Mouse (Mus musculus) urinary bladder, adult 18-20 months (tissue): ENCODE data around the gene Mfap3l.
A peak's percentile ranks its signal among the peaks of the same experiment; 100 is the strongest.
"Not testable (repeated sequence)": the region's sequence is repeated elsewhere in the genome, so short reads cannot be mapped to it uniquely, and the experiment has no call there.

ENCODE experiments used
- DNase-seq, 2 experiments: peaks; one replicate each; pipeline ENCODE4 v3.0.0; 2022; ENCODE audit warnings: low spot score in 2 of 2, mixed read lengths in 2 of 2

Gene Mfap3l

GRCm38 (mm10) chr8:60632250-60632932, at the start of gene Mfap3l:
Mfap3l (plus strand) TSS chr8:60632827.
- peak in 1 of 2 experiments; percentile 88 for DNase-seq

GRCm38 (mm10) chr8:60583369-60583768, 49.3 kb upstream of the Mfap3l start:
- DNase-seq, result no peak

DNA sequence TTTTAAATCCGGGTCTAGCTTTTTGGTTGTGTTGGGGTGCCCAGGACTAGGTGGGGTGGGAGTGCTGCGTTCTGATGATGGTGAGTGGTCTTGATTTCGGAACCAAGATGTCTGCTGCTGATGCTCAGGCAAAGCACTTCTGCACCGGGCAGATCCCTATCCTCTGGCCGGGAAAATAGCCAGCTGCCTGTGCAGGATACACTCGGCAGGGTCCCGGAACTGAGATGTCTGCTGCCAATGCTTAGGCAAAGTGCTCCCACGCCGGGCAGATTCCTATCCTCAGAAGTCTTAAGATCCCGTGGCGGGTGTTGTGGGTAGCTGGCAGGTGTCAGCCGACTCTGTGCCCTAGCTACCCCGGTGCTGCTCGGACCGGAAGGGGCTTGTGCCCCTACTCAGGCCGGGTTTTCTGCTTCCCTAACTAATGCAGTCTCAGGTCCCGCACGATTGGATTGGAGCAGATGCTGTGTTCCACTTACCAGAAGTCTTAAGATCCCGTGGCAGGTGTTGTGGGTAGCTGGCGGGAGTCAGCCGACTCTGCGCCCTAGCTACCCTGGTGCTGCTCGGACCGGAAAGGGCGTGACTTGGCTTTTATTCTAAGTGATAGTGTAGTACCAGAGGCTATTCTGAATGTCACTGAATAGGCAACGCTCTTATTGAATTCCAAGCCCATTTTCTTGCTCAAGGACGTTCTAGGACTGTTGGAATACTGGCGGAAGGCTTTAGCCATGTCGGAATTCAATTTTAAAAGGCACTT, 41.1 kb upstream of the Mfap3l start:
- DNase-seq, result not testable (repeated sequence)

DNA sequence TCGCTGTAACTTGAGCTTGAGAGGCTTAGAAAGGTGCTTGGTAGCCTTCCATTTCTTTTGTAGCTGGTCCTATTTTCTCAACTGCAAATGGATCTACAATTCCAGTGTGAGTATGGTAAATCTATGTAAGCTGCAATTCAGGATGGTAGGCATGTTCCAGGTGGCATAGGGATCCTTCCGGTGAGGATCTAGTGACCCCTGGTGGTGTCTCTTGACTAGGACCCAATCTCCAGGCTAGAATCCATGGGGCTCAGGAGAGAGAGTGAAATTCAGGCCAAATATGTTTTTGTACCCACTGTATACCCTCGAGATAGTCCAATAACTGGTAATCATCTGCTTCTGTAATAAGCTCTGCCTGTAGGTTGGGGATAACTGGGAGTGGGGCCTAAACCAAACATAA, 37.9 kb upstream of the Mfap3l start:
- DNase-seq, result no peak

DNA sequence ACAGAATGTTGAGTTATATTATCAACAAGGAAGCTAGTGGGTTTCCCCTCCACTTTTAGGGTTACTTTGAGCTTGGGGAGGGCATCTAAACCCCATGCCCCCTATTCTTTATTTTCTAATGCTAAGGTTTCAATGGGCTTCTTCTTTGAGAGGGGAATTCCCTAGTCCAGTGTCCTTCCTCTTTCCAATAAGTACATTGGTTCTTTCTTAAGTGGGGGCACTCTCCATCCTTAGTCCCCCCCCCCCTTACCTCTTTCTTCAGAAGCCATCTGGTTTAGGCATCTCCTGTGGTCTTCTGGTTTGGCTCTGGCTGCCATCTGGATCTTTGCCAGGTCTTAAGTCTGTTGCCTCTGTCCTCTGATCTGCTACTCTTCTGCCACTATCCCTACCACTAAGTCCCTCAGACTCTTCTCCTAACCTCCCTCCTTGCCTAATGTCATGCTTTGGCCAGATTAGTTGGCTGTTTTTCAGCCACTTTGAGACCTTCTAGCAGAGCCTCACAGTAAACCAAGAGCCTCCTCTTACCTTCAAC, 21.0 kb upstream of the Mfap3l start:
- no peak for DNase-seq

DNA sequence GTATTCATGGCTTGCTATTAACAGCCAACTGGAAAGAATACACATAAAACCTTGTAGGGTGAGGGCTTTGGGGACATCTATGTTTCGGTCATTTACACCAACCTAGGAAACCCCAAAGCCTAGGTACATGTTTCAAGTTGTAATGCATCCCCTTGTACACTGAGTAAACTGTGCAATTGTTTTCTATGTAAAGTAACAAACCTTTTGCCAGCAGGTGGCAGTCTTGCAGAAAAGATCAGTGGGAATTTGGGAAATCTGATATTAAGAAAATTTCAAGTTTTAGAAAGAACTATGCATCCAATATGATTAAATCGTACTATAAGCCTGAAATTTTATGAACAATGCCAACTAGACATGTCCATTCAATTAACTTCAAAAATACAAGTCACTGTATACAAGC, 15.7 kb upstream of the Mfap3l start:
- no peak for DNase-seq

DNA sequence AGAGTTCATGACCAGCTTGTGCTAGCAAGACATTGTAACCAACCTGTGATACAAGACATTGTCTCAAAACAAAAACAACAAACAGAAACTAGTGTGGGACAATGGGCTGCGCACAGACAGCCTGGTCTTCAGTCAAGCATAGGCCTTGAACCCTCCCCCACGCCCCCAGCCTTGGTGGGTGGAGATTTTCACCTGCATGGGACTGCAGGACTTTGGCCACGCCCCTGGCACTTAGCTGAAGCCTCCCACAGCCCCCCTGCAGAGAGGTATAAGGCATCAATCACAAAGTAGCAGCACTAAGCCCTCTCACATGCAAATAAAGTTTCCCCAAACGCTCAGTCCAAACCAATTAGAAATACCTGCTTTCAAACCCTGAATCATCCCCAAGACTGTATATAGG, 11.1 kb upstream of the Mfap3l start:
- DNase-seq, result no peak

DNA sequence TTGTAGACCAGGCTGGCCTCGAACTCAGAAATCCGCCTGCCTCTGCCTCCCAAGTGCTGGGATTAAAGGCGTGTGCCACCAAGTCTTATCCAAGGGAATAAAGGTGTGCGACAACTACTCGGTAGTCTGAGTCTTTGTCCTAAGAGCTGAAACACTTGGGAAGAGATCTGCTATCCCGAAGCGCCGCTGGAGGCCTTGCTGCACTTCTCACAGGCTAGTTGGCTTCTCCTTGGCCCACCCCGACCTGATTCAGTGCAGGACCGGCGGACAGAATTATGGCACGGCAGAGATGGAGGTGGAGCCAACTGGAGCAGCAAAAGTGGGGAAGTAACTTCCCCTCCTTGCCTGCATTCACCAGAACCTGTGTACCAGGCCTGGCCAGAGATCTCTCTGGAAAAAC, 10.6 kb upstream of the Mfap3l start:
- DNase-seq, result no peak

- DNase-seq, result no peak
Measured at GRCm38 (mm10) chr8:60623438-60623837, 9.2 kb upstream of the Mfap3l start.

DNA sequence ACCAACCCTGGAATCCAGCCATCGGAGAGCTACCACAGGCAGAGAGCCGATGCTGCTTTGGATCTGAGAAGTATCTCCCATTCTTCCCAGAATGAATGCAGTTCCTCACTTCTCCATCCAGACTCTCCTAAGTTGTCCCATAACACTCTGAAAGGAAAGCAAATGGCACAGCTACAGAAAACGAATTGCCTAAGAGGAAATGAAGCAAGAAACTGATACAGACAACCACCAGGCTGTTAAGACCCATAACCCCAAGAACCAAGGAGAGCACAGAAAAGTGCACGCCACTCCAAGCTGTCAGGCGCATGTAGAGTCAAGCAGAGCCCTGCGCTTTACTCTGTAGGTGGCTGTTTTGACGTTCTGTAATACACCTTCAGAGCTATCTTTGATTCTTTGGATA, 7.9 kb upstream of the Mfap3l start:
- no peak for DNase-seq

- no peak for DNase-seq
Measured at GRCm38 (mm10) chr8:60627937-60628336, 4.7 kb upstream of the Mfap3l start.

DNA sequence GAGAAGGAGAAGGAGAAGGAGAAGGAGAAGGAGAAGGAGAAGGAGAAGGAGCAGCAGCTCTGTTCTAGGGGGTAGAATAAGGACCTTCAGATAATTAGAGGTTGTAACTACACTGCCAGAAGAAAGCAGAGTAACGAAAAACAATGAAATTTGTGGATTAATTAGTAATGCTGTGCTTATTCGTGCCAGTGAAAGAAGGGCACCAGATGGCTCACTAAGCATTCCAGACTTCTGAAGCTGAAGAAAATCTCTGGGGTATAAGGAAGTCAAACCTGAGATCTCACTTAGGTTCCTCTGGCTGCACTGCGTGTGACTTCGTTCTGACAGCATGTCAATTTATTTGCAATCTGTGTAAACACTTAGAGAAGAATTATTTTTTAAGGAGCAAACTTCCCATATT, 3.6 kb upstream of the Mfap3l start:
- no peak for DNase-seq

DNA sequence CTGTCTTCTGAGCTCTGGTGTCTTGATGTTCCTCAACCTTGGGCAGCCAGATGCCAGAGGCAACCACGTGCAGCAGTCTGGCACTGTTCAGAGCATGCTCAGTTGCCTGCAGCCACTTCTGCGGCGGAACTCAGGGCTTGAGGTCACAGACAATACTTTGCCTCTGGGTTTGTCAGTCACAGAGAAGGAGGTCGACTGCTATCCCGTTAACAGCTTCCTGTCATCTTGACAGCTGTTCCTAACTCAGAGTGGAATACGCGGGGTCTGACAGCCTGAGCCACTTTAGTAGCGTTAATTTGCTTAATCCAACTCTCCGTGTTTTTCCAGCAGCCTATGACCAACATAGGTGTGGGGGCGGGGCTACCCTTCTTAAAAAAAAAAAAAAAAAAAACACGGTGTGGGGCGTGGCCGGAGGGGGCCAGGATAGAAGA, 1.1 kb upstream of the Mfap3l start:
- DNase-seq, result peak; percentile 68 to 75

GRCm38 (mm10) chr8:60632933-60633655, 467 bp downstream of the Mfap3l start:
- DNase-seq, result peak in 1 of 2 experiments; percentile 88

DNA sequence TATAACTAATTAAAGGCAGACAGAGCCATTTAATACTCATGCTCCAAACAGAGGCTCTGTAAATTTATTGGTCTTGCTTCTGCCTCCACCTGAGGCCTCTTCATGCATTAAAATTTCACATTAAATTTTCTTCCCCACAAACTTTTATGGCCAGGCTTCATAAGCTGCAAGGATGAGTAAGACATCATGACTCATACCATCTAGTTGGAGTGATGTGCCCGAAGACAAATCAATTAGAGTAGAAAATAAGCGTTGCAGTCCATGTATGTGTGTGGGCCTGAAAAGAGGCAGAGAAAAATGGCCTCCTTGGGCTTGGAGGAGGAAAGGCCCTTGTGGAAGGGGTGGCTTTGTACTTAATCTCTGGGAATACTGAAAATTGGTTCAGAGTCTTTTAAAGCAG, 2.3 kb downstream of the Mfap3l start:
- no peak for DNase-seq

GRCm38 (mm10) chr8:60635846-60636245, 3.2 kb downstream of the Mfap3l start:
- no peak for DNase-seq

DNA sequence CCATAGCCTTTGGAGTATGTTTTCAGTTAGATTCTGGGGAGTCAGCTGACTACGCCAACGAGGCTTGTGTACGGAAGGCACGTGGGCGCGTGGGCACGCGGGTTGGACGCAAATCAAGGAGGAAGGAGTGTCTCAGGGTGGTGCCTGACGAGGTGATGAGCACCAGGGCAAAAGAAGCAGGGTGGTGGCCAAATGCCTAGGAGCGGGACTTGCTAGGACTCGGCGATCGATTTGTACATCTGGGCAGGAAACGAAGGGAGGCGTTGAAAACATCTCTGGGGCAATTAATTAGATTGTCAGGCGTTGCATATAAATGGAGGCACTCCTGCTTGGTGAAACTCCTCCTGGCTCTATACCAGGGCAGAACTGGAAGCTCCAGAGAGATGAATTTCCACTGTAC, 7.4 kb downstream of the Mfap3l start:
- no peak for DNase-seq

GRCm38 (mm10) chr8:60643416-60644020, 10.9 kb downstream of the Mfap3l start:
- no peak for DNase-seq

DNA sequence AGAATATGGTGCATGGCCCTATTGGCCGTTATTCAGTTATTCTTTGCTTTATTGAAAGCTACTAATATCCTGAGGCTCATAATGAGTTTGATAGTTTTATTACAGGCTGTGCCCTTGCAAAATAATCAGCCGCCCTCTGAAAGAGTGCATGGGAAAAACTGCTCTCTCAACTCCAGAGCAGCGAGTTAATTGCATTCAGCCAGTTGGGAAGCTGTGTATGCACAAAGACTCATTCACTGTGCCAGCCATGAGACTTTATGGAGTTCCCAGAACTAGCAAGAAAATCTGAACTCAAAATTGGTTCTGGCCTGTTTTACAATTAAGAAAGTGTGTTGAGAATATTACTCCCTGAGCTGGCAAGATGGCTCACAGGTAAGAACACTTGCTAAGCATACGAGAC, 12.5 kb downstream of the Mfap3l start:
- DNase-seq, result no peak

DNA sequence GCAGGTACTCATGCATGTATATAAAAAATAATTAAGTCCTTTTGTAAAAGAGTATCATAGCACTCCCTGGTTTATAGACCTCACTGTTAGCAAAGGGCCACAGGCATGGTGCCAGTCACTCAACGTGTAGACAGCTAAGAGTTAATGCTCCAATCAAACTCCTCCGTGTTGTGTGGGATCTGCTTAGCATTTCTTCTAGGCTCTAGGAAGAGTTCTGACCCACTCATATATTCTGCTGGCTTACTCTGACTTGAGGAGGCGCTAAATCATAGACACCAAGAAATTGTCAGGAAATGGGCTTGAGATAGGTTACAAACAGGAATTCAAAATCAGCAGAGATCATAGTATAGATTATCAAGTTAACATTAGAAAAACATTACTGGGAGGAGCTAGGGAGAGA, 13.3 kb downstream of the Mfap3l start:
- no peak for DNase-seq

GRCm38 (mm10) chr8:60647291-60647690, 14.7 kb downstream of the Mfap3l start:
- DNase-seq, result no peak

GRCm38 (mm10) chr8:60649081-60649480, 16.5 kb downstream of the Mfap3l start:
- no peak for DNase-seq
